Mouse (Mus musculus) G1E (cell line): Measurements from ENCODE around the gene C1qc. TPM values are rescaled to one million over a fixed set of nuclear protein-coding genes. Genes with fewer than 3 reads are reported as not detected.
A peak's percentile ranks its signal among the peaks of the same experiment; 100 is the strongest.

Source experiments
- ATAC-seq: 2 replicates; pipeline ENCODE4 v1.8.0; 2016; ENCODE audit warnings: mild to moderate bottlenecking; ENCODE audit not compliant: insufficient number of reproducible peaks, poor library complexity, low FRiP score, severe bottlenecking; ENCODE audit errors: extremely low read depth
- DNase-seq: peaks from one replicate; pipeline ENCODE4 v3.0.0; 2012; ENCODE audit warnings: low spot score
- H3K27me3 ChIP-seq: 2 replicates; pipeline ENCODE4 v1.6.1; 2012; ENCODE audit warnings: mild to moderate bottlenecking, low read length, inconsistent platforms; ENCODE audit not compliant: insufficient read depth
- H3K36me3 ChIP-seq: replicated peaks from 2 replicates; pipeline ENCODE3; 2012; ENCODE audit warnings: mild to moderate bottlenecking, inconsistent platforms
- H3K4me1 ChIP-seq: 2 replicates; pipeline ENCODE4 v1.6.1; 2012; ENCODE audit warnings: low read depth, low read length, inconsistent platforms, mixed read lengths; ENCODE audit not compliant: insufficient read depth
- H3K4me3 ChIP-seq: 2 replicates; pipeline ENCODE4 v1.5.1; 2012; ENCODE audit warnings: low read depth, mild to moderate bottlenecking, inconsistent platforms, low read length, moderate library complexity, mixed read lengths
- H3K9me3 ChIP-seq: replicated peaks from 2 replicates; pipeline ENCODE4 v1.6.1; 2012; ENCODE audit warnings: inconsistent platforms
- CTCF ChIP-seq: IDR thresholded peaks from 2 replicates; pipeline ENCODE4 v1.5.1; 2012; ENCODE audit warnings: low read depth, low read length, inconsistent platforms, mixed read lengths
- GATA1 ChIP-seq: IDR thresholded peaks from 2 replicates; pipeline ENCODE4 v1.6.1; 2012; ENCODE audit warnings: borderline replicate concordance, low read length, inconsistent platforms, mixed read lengths
- GATA2 ChIP-seq: IDR thresholded peaks from 2 replicates; pipeline ENCODE4 v1.6.1; 2012; ENCODE audit warnings: low read depth, low read length, inconsistent platforms, borderline replicate concordance
- POLR2AphosphoS5 ChIP-seq: IDR thresholded peaks from 2 replicates; pipeline ENCODE4 v1.6.1; 2012; ENCODE audit warnings: low read depth, low read length, inconsistent platforms; ENCODE audit not compliant: insufficient replicate concordance
- TAL1 ChIP-seq: conservative IDR thresholded peaks from 2 replicates; pipeline ENCODE4 v1.6.1; 2012; ENCODE audit warnings: low read depth, low read length, inconsistent platforms, mixed read lengths
- polyA plus RNA-seq: library from polyadenylated mRNA; stranded (reverse); fragments of >175 nt; gene quantifications from 2 replicates; pipeline ENCODE4 v1.2.3, GENCODE M21; 2012
- total RNA-seq, 2 experiments: library from RNA; stranded (forward) in 1 of 2; stranded (reverse) in 1 of 2; fragments of 200-1000 nt in 1 of 2; fragments of >200 nt in 1 of 2; fragmentation: Nextera tagmentation in 1 of 2; gene quantifications; 2 replicates each; pipeline ENCODE4 v1.2.3; 2014 to 2017

The C1qc gene
- total and polyA plus RNA-seq, 3 experiments: 0.04 to 0.49 TPM; not detected in 1

GRCm38 (mm10) chr4:136864751-136865470 is 28.0 kb downstream of the C1qc start:
- H3K36me3 ChIP-seq: no peaks in the 10 kb centered on the region
- TF ChIP-seq GATA2: no peak
- no peak overlapping the region for H3K4me3 ChIP-seq
- peaks cover 4% of the 10 kb centered on the region for H3K9me3 ChIP-seq
- ATAC-seq (no peak), DNase-seq (no peak)
- H3K4me1 ChIP-seq: no peaks in the 10 kb centered on the region
- H3K27me3 ChIP-seq: peaks cover 2% of the 10 kb centered on the region; the same call in 1 of the 2 replicates

DNA sequence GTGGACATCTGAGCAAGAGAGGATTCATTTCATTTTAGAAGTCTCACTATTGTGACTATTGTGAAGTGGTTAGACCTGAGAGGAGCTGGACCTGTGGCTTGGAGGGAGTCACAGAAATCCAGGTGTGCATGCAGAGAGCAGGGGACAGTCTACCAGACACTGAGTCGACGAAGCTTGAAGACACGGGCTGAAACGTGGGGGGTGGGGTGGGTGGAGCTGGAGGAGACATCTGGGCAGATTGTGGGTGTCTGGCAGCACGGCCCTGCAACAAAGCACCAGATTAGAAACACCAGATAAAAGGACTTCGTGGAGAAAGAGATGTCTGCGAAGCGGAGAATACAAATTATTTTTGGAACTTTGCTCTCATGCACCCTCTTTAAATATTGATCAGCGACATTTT is 29.3 kb downstream of the C1qc start:
- no peaks in the 10 kb centered on the region for H3K9me3 ChIP-seq
- peaks cover 2% of the 10 kb centered on the region; the same call in 1 of the 2 replicates for H3K27me3 ChIP-seq
- ATAC-seq (no peak), DNase-seq (no peak)
- H3K4me1 ChIP-seq: no peaks in the 10 kb centered on the region
- TF ChIP-seq GATA2: no peak
- H3K36me3 ChIP-seq: no peaks in the 10 kb centered on the region
- no peak overlapping the region for H3K4me3 ChIP-seq

DNA sequence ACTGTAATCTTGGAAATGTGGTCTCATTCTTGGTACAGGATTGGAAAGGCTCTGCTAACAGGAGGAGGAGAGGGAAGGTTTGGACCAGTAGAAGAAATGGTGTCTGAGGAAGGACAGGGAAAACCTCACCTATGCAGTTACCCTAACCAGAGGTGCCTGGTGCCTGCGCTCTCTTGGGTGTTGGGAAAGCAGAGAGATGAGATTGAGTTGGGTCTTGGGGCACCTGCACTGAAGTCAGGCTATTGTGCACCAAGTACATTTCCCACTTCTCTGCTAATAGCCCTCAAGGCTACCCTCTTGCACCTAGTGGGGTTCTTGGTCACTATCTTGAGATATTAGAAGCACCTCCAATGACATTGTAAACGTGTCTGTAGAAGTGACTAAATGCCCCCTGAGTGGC is 30.5 kb downstream of the C1qc start:
- ATAC-seq (no peak), DNase-seq (no peak)
- no peak overlapping the region for H3K4me3 ChIP-seq
- H3K27me3 ChIP-seq: peaks cover 2% of the 10 kb centered on the region; the same call in 1 of the 2 replicates
- H3K9me3 ChIP-seq: no peaks in the 10 kb centered on the region
- no peaks in the 10 kb centered on the region for H3K4me1 ChIP-seq
- H3K36me3 ChIP-seq: no peaks in the 10 kb centered on the region
- TF ChIP-seq CTCF (no peak), TAL1 (no peak), POLR2AphosphoS5 (no peak), GATA1 (no peak), GATA2 (no peak)

DNA sequence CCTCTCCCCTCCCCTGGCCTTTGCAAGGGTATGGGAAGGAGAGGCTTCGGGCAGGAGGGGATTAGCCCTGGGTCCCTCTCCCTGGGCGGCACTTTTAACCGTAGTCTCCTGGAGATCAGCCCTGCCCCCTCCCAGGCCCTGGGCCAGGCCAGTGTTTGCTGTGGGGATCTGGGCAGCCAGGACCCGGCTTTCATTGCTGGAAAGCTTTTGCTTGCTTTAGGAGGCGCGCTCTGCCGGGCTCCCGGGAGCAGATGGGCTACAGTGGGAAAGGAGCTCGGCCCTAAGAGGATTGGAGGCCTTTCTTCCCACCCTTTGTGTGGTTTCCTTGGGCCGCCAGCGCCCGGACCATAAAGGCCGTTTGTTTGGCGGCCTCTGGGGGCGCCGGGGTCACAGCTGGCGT is 31.1 kb downstream of the C1qc start:
- H3K9me3 ChIP-seq: no peaks in the 10 kb centered on the region
- H3K4me3 ChIP-seq: no peak overlapping the region
- no peak for ATAC-seq
- H3K4me1 ChIP-seq: no peaks in the 10 kb centered on the region
- H3K27me3 ChIP-seq: peaks cover 2% of the 10 kb centered on the region; the same call in 1 of the 2 replicates
- TF ChIP-seq TAL1 (no peak), GATA2 (no peak), POLR2AphosphoS5 (no peak), CTCF (no peak), GATA1 (no peak)
- no peak for DNase-seq
- H3K36me3 ChIP-seq: no peaks in the 10 kb centered on the region

GRCm38 (mm10) chr4:136860022-136860421 is 32.8 kb downstream of the C1qc start:
- H3K36me3 ChIP-seq: no peaks in the 10 kb centered on the region
- DNase-seq: no peak
- H3K9me3 ChIP-seq: no peaks in the 10 kb centered on the region
- no peaks in the 10 kb centered on the region for H3K4me1 ChIP-seq
- no peak overlapping the region for H3K4me3 ChIP-seq
- ATAC-seq: no peak
- peak; percentile 30 for TF ChIP-seq CTCF
- no peak for TF ChIP-seq GATA1
- no peak for TF ChIP-seq POLR2AphosphoS5
- peaks cover under 1% of the 10 kb centered on the region; the same call in 1 of the 2 replicates for H3K27me3 ChIP-seq

DNA sequence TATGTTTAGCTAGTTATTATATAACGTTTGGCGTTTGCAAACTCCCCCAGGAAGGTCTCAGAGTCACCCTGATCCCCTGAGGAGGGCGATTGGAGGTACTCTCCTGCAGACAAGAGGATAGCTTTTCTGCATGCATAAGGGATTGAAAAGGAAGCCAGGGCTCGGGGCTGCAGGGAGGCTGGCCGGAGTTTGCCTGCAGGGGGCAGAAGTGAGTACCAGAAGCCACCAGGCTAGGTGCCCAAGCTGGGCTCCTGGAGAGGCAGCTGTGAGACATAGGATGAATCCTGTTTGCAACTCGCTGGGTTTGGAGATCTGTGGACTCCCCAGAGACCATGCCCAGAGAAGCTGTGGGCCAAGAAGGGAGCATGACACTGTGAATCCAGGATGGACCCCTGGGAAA is 37.8 kb downstream of the C1qc start:
- Histone ChIP-seq H3K4me3 (no peak overlapping the region), H3K9me3 (no peaks in the 10 kb centered on the region), H3K36me3 (no peaks in the 10 kb centered on the region), H3K27me3 (no peaks in the 10 kb centered on the region), H3K4me1 (no peaks in the 10 kb centered on the region)
- TF ChIP-seq POLR2AphosphoS5 (no peak), TAL1 (no peak), GATA1 (no peak), CTCF (no peak), GATA2 (no peak)
- ATAC-seq (no peak), DNase-seq (no peak)

- DNase-seq: no peak
- no peak for ATAC-seq
- no peaks in the 10 kb centered on the region for H3K27me3 ChIP-seq
- TF ChIP-seq POLR2AphosphoS5 (no peak), GATA1 (no peak), GATA2 (no peak), CTCF (no peak), TAL1 (no peak)
- H3K9me3 ChIP-seq: no peaks in the 10 kb centered on the region
- no peaks in the 10 kb centered on the region for H3K4me1 ChIP-seq
- no peak overlapping the region; the same call in 1 of the 2 replicates for H3K4me3 ChIP-seq
- H3K36me3 ChIP-seq: no peaks in the 10 kb centered on the region
Measured at GRCm38 (mm10) chr4:136852989-136853388, 39.9 kb downstream of the C1qc start.
